Mouse (Mus musculus): ENCODE data around the gene Nthl1. TPM values are rescaled to one million over a fixed set of nuclear protein-coding genes. Genes with fewer than 3 reads are reported as not detected.

The Nthl1 gene
- polyA plus RNA-seq, 1 experiment = 3.7 TPM

DNA sequence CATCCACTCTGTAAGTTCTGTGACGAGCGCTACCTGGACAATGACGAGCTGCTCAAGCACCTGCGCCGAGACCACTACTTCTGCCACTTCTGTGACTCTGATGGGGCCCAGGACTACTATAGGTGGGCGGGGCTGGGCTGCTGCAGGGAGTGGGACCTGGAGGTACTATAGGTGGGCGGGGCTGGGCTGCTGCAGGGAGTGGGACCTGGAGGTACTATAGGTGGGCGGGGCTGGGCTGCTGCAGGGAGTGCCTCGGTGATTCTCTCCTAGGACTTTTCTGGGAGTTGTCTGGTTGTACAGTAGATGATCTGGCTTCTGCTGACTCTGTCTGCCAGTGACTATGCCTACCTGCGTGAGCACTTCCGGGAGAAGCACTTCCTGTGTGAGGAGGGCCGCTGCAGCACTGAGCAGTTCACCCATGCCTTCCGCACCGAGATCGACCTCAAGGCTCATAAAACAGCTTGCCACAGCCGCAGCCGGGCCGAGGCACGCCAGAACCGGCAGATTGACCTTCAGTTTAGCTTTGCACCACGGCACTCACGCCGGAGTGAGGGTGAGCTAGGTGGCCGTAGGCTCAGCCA, 45.1 kb downstream of the Nthl1 start:
- Histone ChIP-seq H3K27ac (ENCODE audit: control insufficient read depth, insufficient read depth, low read depth, low read length) (no peak overlapping the region), H3K27me3 (ENCODE audit: control insufficient read depth, insufficient read depth, low read length) (no peaks in the 10 kb centered on the region), H3K36me3 (ENCODE audit: control insufficient read depth, insufficient read depth, low read length) (no peaks in the 10 kb centered on the region; the same call in none of the 2 replicates), H3K4me1 (ENCODE audit: control insufficient read depth, insufficient read depth, low read length) (peaks cover 4% of the 10 kb centered on the region), H3K4me3 (ENCODE audit: control insufficient read depth, low read depth, low read length) (no peak overlapping the region)
- TF ChIP-seq POLR2A (IDR thresholded peaks at IDR 0.05; ENCODE audit: control insufficient read depth, low read depth, low read length) (no peak), CTCF (IDR thresholded peaks at IDR 0.05; ENCODE audit: control insufficient read depth, insufficient read depth, insufficient replicate concordance, low read depth, low read length) (no peak)

DNA sequence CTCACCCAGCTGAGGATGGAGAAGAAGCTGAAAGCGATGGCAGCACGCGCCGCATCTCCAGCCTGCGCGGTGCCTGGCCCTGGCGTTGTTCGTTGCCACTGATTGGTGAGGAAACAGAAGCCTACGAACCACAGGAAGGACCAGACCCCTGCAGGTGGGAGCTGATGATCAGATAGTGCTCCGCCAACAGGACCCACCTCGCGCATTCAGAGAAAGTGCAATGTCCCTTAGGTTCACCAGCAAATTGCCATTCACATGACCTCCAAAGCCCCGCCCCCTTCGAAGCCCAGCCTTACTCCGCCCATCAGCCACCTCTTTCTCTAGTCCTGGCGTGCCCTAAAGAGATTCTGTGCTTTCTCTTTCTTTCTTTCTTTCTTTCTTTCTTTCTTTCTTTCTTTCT, 54.0 kb downstream of the Nthl1 start:
- H3K4me1 ChIP-seq (ENCODE audit: control insufficient read depth, insufficient read depth, low read length) = peaks cover 23% of the 10 kb centered on the region

DNA sequence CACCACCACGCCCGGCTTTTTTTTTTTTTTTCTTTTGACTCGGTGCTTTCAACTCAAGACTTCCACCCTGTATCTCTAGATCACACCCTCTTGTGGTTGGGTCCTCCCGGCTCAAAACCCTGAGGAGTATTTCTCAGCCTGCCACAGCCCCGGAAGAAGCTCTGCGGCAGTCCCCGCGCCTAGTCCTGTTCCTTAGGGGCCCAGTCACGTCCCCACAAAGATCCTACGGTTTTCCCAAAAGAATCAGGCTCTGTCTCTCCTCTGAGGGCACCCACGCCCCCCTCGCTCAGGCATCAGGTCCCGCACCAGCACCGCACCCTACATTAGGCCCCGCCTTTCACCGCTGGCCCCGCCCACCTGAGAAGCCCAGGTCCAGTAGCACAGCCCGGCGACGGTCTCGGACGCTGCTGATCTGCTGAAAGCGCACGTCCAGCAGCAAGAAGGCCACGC, 54.7 kb downstream of the Nthl1 start:
- peaks cover 23% of the 10 kb centered on the region for H3K4me1 ChIP-seq (ENCODE audit: control insufficient read depth, insufficient read depth, low read length)
- H3K27me3 ChIP-seq (ENCODE audit: control insufficient read depth, insufficient read depth, low read length) = no peaks in the 10 kb centered on the region
- no peak overlapping the region for H3K27ac ChIP-seq (ENCODE audit: control insufficient read depth, insufficient read depth, low read depth, low read length)

More for the DNA sequence above, 54.0 kb downstream of the Nthl1 start:
- H3K36me3 ChIP-seq (ENCODE audit: control insufficient read depth, insufficient read depth, low read length) = no peaks in the 10 kb centered on the region
- H3K27ac ChIP-seq (ENCODE audit: control insufficient read depth, insufficient read depth, low read depth, low read length) = no peak overlapping the region
- peak overlapping the region; percentile 49; the same call in 1 of the 2 replicates for H3K4me3 ChIP-seq (ENCODE audit: control insufficient read depth, low read depth, low read length)
- H3K27me3 ChIP-seq (ENCODE audit: control insufficient read depth, insufficient read depth, low read length) = no peaks in the 10 kb centered on the region
- TF ChIP-seq POLR2A (IDR thresholded peaks at IDR 0.05; ENCODE audit: control insufficient read depth, low read depth, low read length) (no peak), CTCF (IDR thresholded peaks at IDR 0.05; ENCODE audit: control insufficient read depth, insufficient read depth, insufficient replicate concordance, low read depth, low read length) (no peak)

DNA sequence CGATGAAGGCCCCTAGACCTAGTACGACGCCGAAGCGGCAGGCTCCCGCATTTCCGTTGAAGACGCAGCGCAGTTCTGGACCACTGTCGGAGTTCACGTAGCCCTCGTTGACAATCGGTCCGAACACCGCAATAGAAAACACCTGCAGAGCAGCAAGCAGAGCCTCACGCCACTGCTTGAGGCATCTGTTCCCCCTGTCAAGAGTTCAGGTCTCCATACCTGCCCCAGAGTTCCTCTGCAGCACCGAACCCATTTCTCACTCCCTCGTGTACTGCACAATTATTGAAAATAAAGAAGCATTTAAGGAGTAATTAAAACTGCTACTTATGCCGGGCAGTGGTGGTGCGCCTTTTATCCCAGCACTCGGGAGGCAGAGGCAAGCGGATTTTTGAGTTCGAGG, 55.1 kb downstream of the Nthl1 start:
- no peak for TF ChIP-seq CTCF (IDR thresholded peaks at IDR 0.05; ENCODE audit: control insufficient read depth, insufficient read depth, insufficient replicate concordance, low read depth, low read length)
- no peak for TF ChIP-seq POLR2A (IDR thresholded peaks at IDR 0.05; ENCODE audit: control insufficient read depth, low read depth, low read length)
- peaks cover 23% of the 10 kb centered on the region for H3K4me1 ChIP-seq (ENCODE audit: control insufficient read depth, insufficient read depth, low read length)
- no peaks in the 10 kb centered on the region for H3K27me3 ChIP-seq (ENCODE audit: control insufficient read depth, insufficient read depth, low read length)
- H3K27ac ChIP-seq (ENCODE audit: control insufficient read depth, insufficient read depth, low read depth, low read length) = no peak overlapping the region
- H3K36me3 ChIP-seq (ENCODE audit: control insufficient read depth, insufficient read depth, low read length) = no peaks in the 10 kb centered on the region
- peak overlapping the region; percentile 76 for H3K4me3 ChIP-seq (ENCODE audit: control insufficient read depth, low read depth, low read length)

More for the DNA sequence above, 54.7 kb downstream of the Nthl1 start:
- peak overlapping the region; percentile 76 for H3K4me3 ChIP-seq (ENCODE audit: control insufficient read depth, low read depth, low read length)
- TF ChIP-seq CTCF (IDR thresholded peaks at IDR 0.05; ENCODE audit: control insufficient read depth, insufficient read depth, insufficient replicate concordance, low read depth, low read length) = no peak; the same call in 1 of the 2 replicates
- TF ChIP-seq POLR2A (IDR thresholded peaks at IDR 0.05; ENCODE audit: control insufficient read depth, low read depth, low read length) = no peak
- no peaks in the 10 kb centered on the region for H3K36me3 ChIP-seq (ENCODE audit: control insufficient read depth, insufficient read depth, low read length)

Other genes starting within 250 kb of the Nthl1 start
- gene Rnps1, start 218.1 kb upstream of the Nthl1 start, polyA plus RNA-seq (2012; rRNA removed) = 65.0 and 68.5 TPM in 2 replicates
- 8.9 and 9.0 TPM in 2 replicates for gene Eci1, start 206.0 kb upstream of the Nthl1 start, polyA plus RNA-seq (2012; rRNA removed)
- gene Dnase1l2, start 189.6 kb upstream of the Nthl1 start, polyA plus RNA-seq (2012; rRNA removed) = 6.4 and 9.3 TPM in 2 replicates
- 61.5 and 69.3 TPM in 2 replicates for gene E4f1, start 162.4 kb upstream of the Nthl1 start, polyA plus RNA-seq (2012; rRNA removed)
- 597 and 738 TPM in 2 replicates for gene Pgp, start 162.3 kb upstream of the Nthl1 start, polyA plus RNA-seq (2012; rRNA removed)
- gene Bricd5, start 158.8 kb upstream of the Nthl1 start, polyA plus RNA-seq (2012; rRNA removed) = 7.5 and 7.9 TPM in 2 replicates
- gene Mlst8, start 153.6 kb upstream of the Nthl1 start, polyA plus RNA-seq (2012; rRNA removed) = 13.9 and 16.5 TPM in 2 replicates
- gene Caskin1, start 144.1 kb upstream of the Nthl1 start, polyA plus RNA-seq (2012; rRNA removed) = 20.6 and 23.9 TPM in 2 replicates
- gene Traf7, start 104.7 kb upstream of the Nthl1 start, polyA plus RNA-seq (2012; rRNA removed) = 64.4 and 69.4 TPM in 2 replicates
- gene Rab26, start 98.5 kb upstream of the Nthl1 start, polyA plus RNA-seq (2012; rRNA removed) = 0.82 and 1.1 TPM in 2 replicates
- 31.6 and 35.0 TPM in 2 replicates for gene Pkd1, start 82.8 kb upstream of the Nthl1 start, polyA plus RNA-seq (2012; rRNA removed)
- 37.8 and 41.6 TPM in 2 replicates for gene Tsc2, start 50 bp upstream of the Nthl1 start, polyA plus RNA-seq (2012; rRNA removed)
- gene Slc9a3r2, start 17.6 kb downstream of the Nthl1 start, polyA plus RNA-seq (2012; rRNA removed) = 3.3 and 3.9 TPM in 2 replicates
- 0.19 TPM in 1 of 2 replicates, not detected in the other for gene Npw, start 25.8 kb downstream of the Nthl1 start, polyA plus RNA-seq (2012; rRNA removed)
- gene Zfp598, start 37.0 kb downstream of the Nthl1 start, polyA plus RNA-seq (2012; rRNA removed) = 45.4 and 50.0 TPM in 2 replicates
- gene Syngr3, start 57.3 kb downstream of the Nthl1 start, polyA plus RNA-seq (2012; rRNA removed) = 0.20 and 0.30 TPM in 2 replicates
- gene Gfer, start 63.5 kb downstream of the Nthl1 start, polyA plus RNA-seq (2012; rRNA removed) = 144 and 150 TPM in 2 replicates
- 62.1 and 63.2 TPM in 2 replicates for gene Noxo1, start 63.6 kb downstream of the Nthl1 start, polyA plus RNA-seq (2012; rRNA removed)
- 85.4 and 89.5 TPM in 2 replicates for gene Tbl3, start 75.0 kb downstream of the Nthl1 start, polyA plus RNA-seq (2012; rRNA removed)
- gene Rnf151, start 85.4 kb downstream of the Nthl1 start, polyA plus RNA-seq (2012; rRNA removed) = 1,124 and 1,208 TPM in 2 replicates
- 515 and 558 TPM in 2 replicates for gene Rps2, start 85.4 kb downstream of the Nthl1 start, polyA plus RNA-seq (2012; rRNA removed)
- 198 and 211 TPM in 2 replicates for gene Ndufb10, start 91.8 kb downstream of the Nthl1 start, polyA plus RNA-seq (2012; rRNA removed)
- 0.21 and 1.4 TPM in 2 replicates for gene Rpl3l, start 95.1 kb downstream of the Nthl1 start, polyA plus RNA-seq (2012; rRNA removed)
- 9.3 and 13.8 TPM in 2 replicates for gene Msrb1, start 104.0 kb downstream of the Nthl1 start, polyA plus RNA-seq (2012; rRNA removed)
- gene Hs3st6, start 120.3 kb downstream of the Nthl1 start, polyA plus RNA-seq (2012; rRNA removed) = 0.73 and 0.89 TPM in 2 replicates
- 3.4 and 4.7 TPM in 2 replicates for gene Meiob, start 171.6 kb downstream of the Nthl1 start, polyA plus RNA-seq (2012; rRNA removed)
- 529 and 573 TPM in 2 replicates for gene Hagh, start 207.5 kb downstream of the Nthl1 start, polyA plus RNA-seq (2012; rRNA removed)
- 12.6 and 16.6 TPM in 2 replicates for gene Fahd1, start 217.7 kb downstream of the Nthl1 start, polyA plus RNA-seq (2012; rRNA removed)
- gene Igfals, start 233.3 kb downstream of the Nthl1 start, polyA plus RNA-seq (2012; rRNA removed) = 4.0 and 4.2 TPM in 2 replicates